Mouse (Mus musculus) cerebellum, postnatal 4 days (tissue): Measurements from ENCODE around the gene Map4k4.

Source experiments
- DNase-seq, 2 experiments: peaks; one replicate each; pipeline ENCODE4 v3.0.0; 2022; ENCODE audit warnings: low spot score in 2 of 2, mixed read lengths in 1 of 2

Gene Map4k4

GRCm38 (mm10) chr1:39995593-39995992 lies 94.9 kb downstream of the Map4k4 start:
- no peak for DNase-seq

- no peak for DNase-seq
These were observed 99.8 kb downstream of the Map4k4 start for GRCm38 (mm10) chr1:40000476-40000875.

DNA sequence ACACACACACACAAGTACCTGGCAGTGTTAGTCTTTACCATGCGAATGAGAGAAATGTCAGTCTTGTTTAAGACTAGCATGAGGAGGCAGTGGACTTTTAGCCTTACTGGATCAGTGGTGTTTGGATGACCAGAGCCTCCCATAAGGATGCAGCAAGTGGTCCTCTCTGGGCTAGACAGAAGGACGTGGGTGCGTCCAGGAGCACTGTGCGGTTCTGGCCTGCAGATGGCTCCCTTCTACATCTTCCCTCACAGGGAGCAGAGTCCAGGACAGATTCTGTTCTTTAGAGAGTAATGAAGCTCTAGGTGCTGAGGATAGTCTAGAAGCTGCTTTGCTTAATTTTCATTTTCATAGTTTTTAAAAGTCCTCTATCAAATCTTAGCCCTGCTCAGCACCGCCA lies 100.2 kb downstream of the Map4k4 start:
- no peak for DNase-seq

- DNase-seq: no peak
These were observed 101.5 kb downstream of the Map4k4 start for GRCm38 (mm10) chr1:40002129-40002727.

DNA sequence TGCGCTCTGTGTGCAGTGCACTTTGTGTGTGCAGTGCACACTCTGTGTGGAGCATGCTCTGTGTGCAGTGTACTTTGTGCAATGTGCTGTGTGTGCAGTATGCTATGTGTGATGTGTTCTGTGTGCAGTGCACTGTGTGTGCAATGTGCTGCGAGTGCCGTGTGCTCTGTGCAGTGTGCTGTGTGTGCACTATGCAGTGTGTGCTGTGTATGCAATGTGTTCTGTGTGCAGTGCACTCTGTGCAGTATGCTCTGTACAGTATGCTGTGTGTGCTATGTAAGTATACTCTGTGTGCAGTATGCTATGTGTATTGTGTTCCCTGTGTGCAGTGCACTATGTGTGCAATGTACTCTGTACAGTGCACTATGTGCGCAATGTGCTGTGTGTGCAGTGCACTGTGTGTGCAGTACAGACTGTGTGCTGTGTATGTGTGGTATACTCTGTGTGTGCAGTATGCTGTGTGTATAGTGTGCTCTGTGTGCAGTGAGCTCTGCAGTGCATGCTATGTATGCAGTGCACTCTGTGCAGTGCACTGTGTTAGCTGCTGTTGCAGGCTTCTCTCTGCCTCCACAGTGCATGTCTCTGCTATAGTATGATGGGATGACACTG lies 105.4 kb downstream of the Map4k4 start:
- DNase-seq: no peak

DNA sequence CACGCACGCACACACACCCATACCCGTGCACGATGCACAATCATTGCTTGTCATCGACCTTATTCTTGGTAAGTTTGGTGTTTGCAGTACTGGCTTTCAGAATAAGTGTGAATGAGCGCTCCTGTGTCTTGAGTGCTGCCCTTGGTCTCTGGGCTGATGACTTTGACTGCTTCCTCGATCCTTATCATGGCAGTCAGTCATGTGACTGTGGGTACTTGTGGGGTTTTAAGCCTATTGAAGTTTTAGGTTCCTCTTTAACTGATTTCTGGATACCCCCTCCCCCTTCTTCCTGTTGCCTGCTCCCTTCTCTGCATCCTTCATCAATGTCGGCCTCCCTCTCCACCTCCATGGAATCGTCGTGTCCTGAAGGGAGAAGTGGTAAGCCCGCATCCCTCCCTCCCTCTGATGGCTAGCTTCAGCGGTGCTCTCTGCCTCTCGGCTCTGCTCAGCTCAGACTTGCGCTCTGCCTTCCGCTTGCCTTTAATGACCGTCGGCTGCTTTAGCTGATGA lies 107.3 kb downstream of the Map4k4 start:
- DNase-seq: no peak

DNA sequence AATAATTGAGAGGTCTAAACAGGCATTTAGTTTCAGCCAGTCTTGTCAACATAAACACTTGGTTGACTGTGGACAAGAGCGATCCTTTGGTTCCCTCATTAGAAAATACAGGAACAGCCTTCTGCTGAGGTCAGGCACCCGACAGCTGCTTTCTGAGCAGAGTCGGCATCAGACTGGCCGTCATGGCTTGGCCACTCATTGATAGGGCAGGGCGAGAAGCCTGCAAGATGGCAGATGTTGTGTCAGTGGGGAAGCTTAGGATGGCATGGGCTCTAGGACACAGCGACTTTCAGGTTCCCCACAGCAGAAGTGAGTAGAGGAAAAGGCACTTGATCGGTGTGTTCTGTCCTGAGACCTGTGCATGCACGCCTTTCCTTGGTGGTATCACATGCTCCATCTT lies 112.0 kb downstream of the Map4k4 start:
- DNase-seq: no peak

DNA sequence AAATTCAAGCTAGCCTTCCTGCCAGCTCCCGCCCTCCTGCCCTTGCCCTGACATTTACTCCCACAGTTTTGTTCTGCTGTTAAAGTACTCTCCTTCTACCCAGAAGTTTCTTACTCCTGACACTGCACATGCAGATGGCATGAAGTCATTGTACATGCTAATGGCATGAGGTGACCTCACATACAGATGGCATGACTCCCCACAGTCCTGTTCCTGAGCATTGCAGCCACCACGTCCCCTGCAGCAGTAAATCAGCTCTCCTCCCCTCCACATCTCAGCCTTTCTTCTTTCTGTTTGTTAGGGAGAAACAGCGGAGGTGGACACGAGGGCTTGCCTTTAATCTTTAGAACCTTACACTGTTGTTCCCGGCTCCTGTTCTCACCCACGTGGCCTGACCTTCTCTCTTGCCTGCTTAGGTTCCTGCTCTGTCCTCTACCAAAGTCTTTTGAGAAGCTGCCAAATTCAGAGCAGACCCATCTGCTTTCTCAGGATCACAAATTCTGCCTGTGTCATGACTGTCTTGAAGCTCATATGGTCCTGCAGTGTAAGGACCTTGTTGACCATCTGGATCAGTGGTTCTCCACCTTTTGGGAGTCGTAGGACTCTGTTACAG lies 114.5 kb downstream of the Map4k4 start:
- DNase-seq: no peak

GRCm38 (mm10) chr1:40021617-40022016 lies 120.9 kb downstream of the Map4k4 start:
- no peak for DNase-seq

DNA sequence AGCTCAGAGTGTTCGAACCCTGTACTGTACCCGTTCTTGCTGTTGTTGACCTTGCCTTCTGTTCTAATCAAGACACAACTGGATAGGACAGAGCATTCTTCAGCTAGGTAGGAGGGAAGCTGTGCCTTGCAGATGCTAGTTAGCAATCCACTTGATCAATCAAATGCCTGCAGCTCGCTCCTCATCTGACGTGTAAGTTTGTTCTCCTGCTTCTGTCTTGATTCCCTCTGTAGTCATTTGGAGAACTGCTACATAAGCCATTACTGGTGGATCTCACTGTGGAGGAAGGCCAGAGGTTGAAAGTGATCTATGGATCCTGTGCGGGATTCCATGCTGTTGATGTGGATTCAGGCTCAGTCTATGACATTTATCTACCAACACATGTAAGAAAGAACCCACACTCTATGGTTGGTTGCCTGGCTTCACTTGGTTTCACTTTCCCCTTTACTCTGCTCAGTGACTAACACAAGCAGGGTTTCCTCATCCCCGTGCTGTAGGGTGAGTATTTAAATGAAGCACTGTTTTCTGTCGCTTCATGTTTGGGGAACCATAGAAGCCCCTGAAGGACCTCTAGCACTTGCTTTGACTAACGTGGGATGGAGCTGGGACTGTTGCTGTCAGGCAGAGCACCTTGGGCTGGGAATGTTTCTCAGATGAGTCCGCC lies 121.9 kb downstream of the Map4k4 start:
- DNase-seq: no peak

GRCm38 (mm10) chr1:40023206-40023605 lies 122.5 kb downstream of the Map4k4 start:
- DNase-seq: no peak

GRCm38 (mm10) chr1:40023748-40024147 lies 123.0 kb downstream of the Map4k4 start:
- DNase-seq: no peak

- no peak for DNase-seq
These were observed 124.0 kb downstream of the Map4k4 start for GRCm38 (mm10) chr1:40024554-40025320.

GRCm38 (mm10) chr1:40025416-40025815 lies 124.7 kb downstream of the Map4k4 start:
- no peak for DNase-seq

DNA sequence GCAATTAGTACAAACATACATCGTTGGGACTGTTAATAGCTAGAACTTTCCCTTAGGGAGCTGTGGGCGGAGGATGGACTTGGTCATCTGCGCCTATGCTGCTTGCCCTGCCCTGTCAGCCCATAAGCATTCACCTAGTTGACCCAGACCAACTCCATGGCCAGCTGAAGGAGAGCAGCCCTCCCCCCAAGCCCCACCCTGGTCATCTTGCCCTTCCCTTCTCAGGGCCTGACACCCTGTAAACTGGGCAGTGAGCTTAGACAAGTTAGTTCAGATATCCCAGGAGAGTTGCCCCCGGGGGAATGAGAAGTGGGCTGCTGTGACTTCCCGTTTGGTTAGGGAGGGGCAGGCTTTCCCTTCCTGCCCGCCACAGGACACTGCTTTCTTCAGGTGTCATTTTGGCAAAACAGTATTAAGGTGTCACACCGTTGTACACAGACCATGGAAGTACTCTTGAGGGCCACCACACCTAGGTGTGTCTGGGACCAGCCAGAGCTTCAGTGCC lies 126.5 kb downstream of the Map4k4 start:
- DNase-seq: no peak

GRCm38 (mm10) chr1:40028207-40028998 lies 127.7 kb downstream of the Map4k4 start:
- no peak for DNase-seq

- no peak for DNase-seq
These were observed 128.9 kb downstream of the Map4k4 start for GRCm38 (mm10) chr1:40029597-40029996.

DNA sequence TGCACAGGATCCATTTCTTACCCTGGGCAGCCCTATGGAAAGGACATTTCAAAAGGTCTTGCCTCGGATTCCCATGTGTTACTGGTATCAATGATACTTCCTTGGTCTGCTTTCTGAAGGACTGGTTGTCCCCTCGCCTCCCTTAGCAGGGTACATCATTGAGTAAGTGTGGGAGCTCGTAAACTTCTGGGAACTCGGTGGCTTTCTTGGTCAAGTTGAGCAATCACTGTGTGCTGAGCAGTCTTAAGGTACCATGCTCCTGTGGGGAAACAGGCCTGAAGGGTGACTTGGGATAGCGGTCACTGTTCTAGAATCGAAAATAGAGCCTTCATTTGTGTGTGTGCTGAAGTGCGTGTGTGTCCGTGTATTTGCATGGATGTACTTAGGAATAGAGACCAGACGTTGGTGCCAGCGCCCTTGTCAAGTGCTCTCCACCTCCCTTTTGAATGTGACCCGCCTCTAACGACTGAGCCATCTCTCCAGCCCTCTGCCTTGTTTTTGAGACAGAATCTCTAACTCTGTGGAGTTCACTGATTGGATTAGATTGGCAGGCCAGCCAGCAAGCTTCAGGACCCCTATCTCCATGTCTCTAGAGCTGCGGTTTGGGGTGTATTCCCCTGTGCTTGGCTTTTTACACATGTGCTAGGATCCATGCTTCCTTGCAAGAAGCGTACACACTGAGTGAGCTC lies 129.7 kb downstream of the Map4k4 start:
- no peak for DNase-seq

DNA sequence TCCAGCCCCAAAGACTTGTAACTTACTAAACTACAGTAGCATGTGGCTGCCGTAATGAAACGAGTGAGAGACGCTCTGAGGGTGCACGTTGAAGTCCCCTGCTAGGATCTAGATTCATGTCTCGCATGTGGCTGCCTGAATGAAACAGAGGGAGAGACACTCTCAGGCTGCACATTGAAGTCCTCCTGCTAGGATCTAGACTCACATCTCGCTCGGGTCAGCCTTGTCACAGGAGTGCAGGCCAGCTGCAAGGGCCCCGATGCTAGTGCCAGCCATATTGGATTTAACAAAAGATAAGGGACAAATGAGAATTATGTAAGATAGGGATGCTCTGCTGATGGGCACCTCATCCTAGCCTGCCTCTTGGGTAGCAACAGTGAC lies 130.3 kb downstream of the Map4k4 start:
- no peak for DNase-seq

- DNase-seq: no peak
These were observed 130.9 kb downstream of the Map4k4 start for GRCm38 (mm10) chr1:40031626-40032025.
